In genomic region chr5:65765635-65765911, GRCm38 (mm10) we compare ENCODE assay signal across 8 mouse cellular contexts. TPM values are rescaled to one million over a fixed set of nuclear protein-coding genes. Genes with fewer than 3 reads are reported as not detected.
DNase-seq lines count a peak whose midpoint lies in the region; ATAC-seq and TF ChIP-seq lines count a peak whose summit lies in the region.

No protein-coding gene starts in this region.

- peaks cover 7% of the 10 kb centered on the region for H3K4me1 ChIP-seq in neural tube, embryonic 11.5 days (ENCODE audit: control insufficient read depth, insufficient read depth, low read length)
- peaks cover 7% of the 10 kb centered on the region for H3K4me1 ChIP-seq in limb, embryonic 14.5 days (ENCODE audit: control insufficient read depth, insufficient read depth, low read length)
- peaks cover 7% of the 10 kb centered on the region for H3K4me1 ChIP-seq in stomach, embryonic 16.5 days (ENCODE audit: control insufficient read depth, insufficient read depth, low read length)

- H3K4me2 ChIP-seq in neural tube, embryonic 11.5 days (ENCODE audit: low read depth), result peak overlapping the region; percentile 77
- peak overlapping the region; percentile 60 for H3K4me2 ChIP-seq in limb, embryonic 14.5 days (replicated peaks; ENCODE audit: low read depth, low read length, severe bottlenecking)
- H3K4me2 ChIP-seq in stomach, embryonic 16.5 days (ENCODE audit: low read depth, low read length), result peak overlapping the region; percentile 73

- WGBS in neural tube, embryonic 11.5 days, result 68% methylated on average over 5 of the region's 5 CpGs
- WGBS in limb, embryonic 14.5 days, result 54% methylated on average over 5 of the region's 5 CpGs
- WGBS in stomach, embryonic 16.5 days, result 36% methylated on average over 5 of the region's 5 CpGs

- ATAC-seq in neural tube, embryonic 11.5 days (ENCODE audit: insufficient read depth, low FRiP score, low TSS enrichment), result no peak
- ATAC-seq in limb, embryonic 14.5 days (ENCODE audit: low FRiP score, low read depth), result no peak
- ATAC-seq in stomach, embryonic 16.5 days (ENCODE audit: insufficient read depth, low FRiP score), result no peak

- DNase-seq in adrenal gland, adult 2 months, result peak; percentile 4
- DNase-seq in adrenal gland, adult 18-20 months (ENCODE audit: low spot score in 2 of 2), result no peak
- DNase-seq in neural tube, embryonic 11.5 days (ENCODE audit: low spot score), result no peak
- DNase-seq in neural tube, embryonic 10.5 days (ENCODE audit: extremely low spot score, low spot score), result no peak
- no peak for DNase-seq in limb, embryonic 14.5 days (ENCODE audit: low spot score)
- no peak for DNase-seq in cerebellum, adult 8-10 months
- no peak for DNase-seq in T-cell, adult 2 months (ENCODE audit: low spot score)

- H3K4me3 ChIP-seq in neural tube, embryonic 11.5 days (ENCODE audit: low read depth, low read length), result peak overlapping the region; percentile 84
- H3K4me3 ChIP-seq in limb, embryonic 14.5 days (replicated peaks; ENCODE audit: low read length), result peak overlapping the region; percentile 94
- peak overlapping the region; percentile 93 for H3K4me3 ChIP-seq in stomach, embryonic 16.5 days (replicated peaks; ENCODE audit: low read length)

- TF ChIP-seq POLR2A in limb, embryonic 14.5 days (IDR thresholded peaks at IDR 0.05; ENCODE audit: borderline replicate concordance, extremely low read depth, insufficient read depth, insufficient read length), result no peak

- no peaks in the 10 kb centered on the region for H3K9me3 ChIP-seq in neural tube, embryonic 11.5 days (ENCODE audit: control insufficient read depth, low read length)
- H3K9me3 ChIP-seq in limb, embryonic 14.5 days (ENCODE audit: control insufficient read depth, low read length), result no peaks in the 10 kb centered on the region
- H3K9me3 ChIP-seq in stomach, embryonic 16.5 days (replicated peaks; ENCODE audit: control insufficient read depth, low read length), result no peaks in the 10 kb centered on the region

- no peak overlapping the region for H3K9ac ChIP-seq in neural tube, embryonic 11.5 days (ENCODE audit: low read length)
- peak overlapping the region; percentile 100 for H3K9ac ChIP-seq in limb, embryonic 14.5 days (ENCODE audit: low read depth, low read length, severe bottlenecking)
- peak overlapping the region; percentile 97 for H3K9ac ChIP-seq in stomach, embryonic 16.5 days (ENCODE audit: low read length)

- H3K27me3 ChIP-seq in neural tube, embryonic 11.5 days (ENCODE audit: control insufficient read depth, insufficient read depth, low read length), result no peaks in the 10 kb centered on the region
- no peaks in the 10 kb centered on the region for H3K27me3 ChIP-seq in limb, embryonic 14.5 days (ENCODE audit: control insufficient read depth, insufficient read depth, low read length)
- H3K27me3 ChIP-seq in stomach, embryonic 16.5 days (ENCODE audit: control insufficient read depth, insufficient read depth, low read length), result no peaks in the 10 kb centered on the region

- no peak overlapping the region for H3K27ac ChIP-seq in neural tube, embryonic 11.5 days (ENCODE audit: low read depth, low read length)
- H3K27ac ChIP-seq in limb, embryonic 14.5 days (replicated peaks; ENCODE audit: low read depth, low read length), result no peak overlapping the region; the same call in 1 of the 2 replicates
- peak overlapping the region; percentile 100 for H3K27ac ChIP-seq in stomach, embryonic 16.5 days (ENCODE audit: low read length)

- no peaks in the 10 kb centered on the region for H3K36me3 ChIP-seq in neural tube, embryonic 11.5 days (ENCODE audit: control insufficient read depth, insufficient read depth, low read length)
- peaks cover 6% of the 10 kb centered on the region; the same call in 1 of the 2 replicates for H3K36me3 ChIP-seq in limb, embryonic 14.5 days (ENCODE audit: control insufficient read depth, insufficient read depth, low read length)
- no peaks in the 10 kb centered on the region for H3K36me3 ChIP-seq in stomach, embryonic 16.5 days (ENCODE audit: control insufficient read depth, insufficient read depth, low read length)

RNA-seq across cellular contexts. Expression of gene N4bp2, which starts 2.3 kb away (rescaled TPM):
- total RNA-seq in adrenal gland, adult 2 months (2021), result 10 to 100 TPM in 1 of 2 experiments, 1 to 10 TPM in 1; 8.7 to 14.1 TPM
- 4.9 and 7.1 TPM in 2 replicates for polyA plus RNA-seq in adrenal gland, adult 2 months (2012; rRNA removed)
- total RNA-seq in adrenal gland, adult 18-20 months (2021), result 10 to 100 TPM in 1 of 2 experiments, 1 to 10 TPM in 1; 8.1 to 12.0 TPM
- 34.9 and 38.1 TPM in 2 replicates for polyA plus RNA-seq in neural tube, embryonic 11.5 days (2014; fragmentation: Nextera tagmentation; extraction: Ambion mirVana)
- polyA plus RNA-seq in limb, embryonic 14.5 days (2012; rRNA removed), result 31.3 and 31.8 TPM in 2 replicates
- 39.1 and 40.7 TPM in 2 replicates for polyA plus RNA-seq in limb, embryonic 14.5 days (2014; fragmentation: Nextera tagmentation; extraction: Ambion mirVana)
- polyA plus RNA-seq in stomach, embryonic 16.5 days (2015; fragmentation: Nextera tagmentation; extraction: Ambion mirVana), result 14.3 and 17.3 TPM in 2 replicates
